Comparison of ENCODE assay signal across 22 mouse cellular contexts in the genomic region with DNA sequence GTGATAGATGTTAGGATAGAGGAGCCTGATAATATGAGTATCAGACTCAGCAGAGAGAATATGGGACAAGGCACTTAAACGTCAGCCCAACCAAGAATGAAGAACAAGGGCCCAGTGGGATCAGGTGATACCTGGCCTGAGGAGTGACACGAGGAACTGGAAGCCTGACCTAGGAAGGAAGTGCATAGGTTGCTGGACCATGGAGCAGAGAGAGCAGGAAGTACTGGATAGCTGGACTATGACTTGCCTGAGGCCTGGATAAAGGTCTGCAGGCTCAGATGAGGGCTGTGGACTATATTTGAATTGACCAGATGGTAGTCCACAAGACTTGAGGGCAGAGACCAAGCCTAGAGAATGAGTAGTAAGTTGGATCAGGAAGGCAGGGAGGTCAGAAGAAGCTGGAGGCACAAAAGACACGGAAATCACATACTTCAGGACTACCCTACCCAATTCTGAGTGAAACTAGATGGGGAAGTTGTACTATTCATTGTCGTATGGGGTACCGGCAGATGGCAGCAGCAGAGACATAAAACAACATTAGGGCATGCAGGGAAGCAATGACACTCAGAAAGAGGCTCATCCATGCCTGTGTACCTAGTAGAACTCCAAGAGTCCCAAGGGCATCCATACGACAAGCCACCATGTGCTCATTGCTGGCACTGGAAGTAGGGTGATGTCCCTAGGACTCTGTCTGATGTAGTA. TPM values are rescaled to one million over a fixed set of nuclear protein-coding genes. Genes with fewer than 3 reads are reported as not detected.
A peak's percentile ranks its signal among the peaks of the same experiment; 100 is the strongest.
DNase-seq lines count a peak whose midpoint lies in the region; ATAC-seq and TF ChIP-seq lines count a peak whose summit lies in the region.
"Had no signal": no experiment of that assay in that cellular context is flagged by ENCODE, and none has a peak within 500 bp of the region (broad histone marks: within the 10 kb centered on the region; RNA-seq: fewer than 3 reads in every experiment).

No protein-coding gene starts in this region.

- no peak for TF ChIP-seq CTCF in gastrocnemius, adult 2 months (IDR thresholded peaks at IDR 0.05)
- peak; percentile 18; the same call in 1 of the 2 replicates for TF ChIP-seq CTCF in bone marrow, adult 2 months (IDR thresholded peaks at IDR 0.05; ENCODE audit: control insufficient read depth, insufficient read depth, low read length)

- 0 out of 2 replicates have a peak, but pooled peaks cover 4% of the 10 kb centered on the region for H3K4me1 ChIP-seq in limb, embryonic 12.5 days (replicated peaks)
- 0 out of 2 replicates have a peak, but pooled peaks cover 5% of the 10 kb centered on the region for H3K4me1 ChIP-seq in limb, embryonic 10.5 days
- H3K4me1 ChIP-seq in bone marrow, adult 2 months (ENCODE audit: control insufficient read depth, insufficient read depth, low read length) = no peaks in the 10 kb centered on the region; the same call in 1 of the 2 replicates
- H3K4me1 ChIP-seq: embryonic facial prominence, embryonic 15.5 days; hindbrain, embryonic 15.5 days had no signal

- intact Hi-C loops in gastrocnemius, adult 2 months (cut with DNase I) = loop anchor here (5.0 kb wide), 1 partner anchor 48 kb away; no protein-coding TSS in a partner anchor
- intact Hi-C loops in gastrocnemius, postnatal 36 days (cut with DNase I) = no loop called here

- 83% methylated on average over 6 of the region's 6 CpGs for WGBS in limb, embryonic 12.5 days
- WGBS in limb, embryonic 10.5 days = 86% methylated on average over 6 of the region's 6 CpGs
- WGBS in bone marrow, adult 2 months = 60% methylated on average over 6 of the region's 6 CpGs

- no peak overlapping the region for H3K4me2 ChIP-seq in limb, embryonic 12.5 days
- H3K4me2 ChIP-seq: embryonic facial prominence, embryonic 15.5 days; heart, embryonic 11.5 days; hindbrain, embryonic 15.5 days; liver, embryonic 13.5 days; lung, embryonic 15.5 days had no signal

- H3K27ac ChIP-seq in gastrocnemius, adult 2 months = peak overlapping the region; percentile 58
- no peak overlapping the region for H3K27ac ChIP-seq in limb, embryonic 12.5 days
- no peak overlapping the region for H3K27ac ChIP-seq in limb, embryonic 10.5 days
- H3K27ac ChIP-seq in bone marrow, adult 2 months (ENCODE audit: control insufficient read depth, insufficient read depth, low read depth, low read length, poor library complexity) = no peak overlapping the region
- H3K27ac ChIP-seq: embryonic facial prominence, embryonic 15.5 days; hindbrain, embryonic 15.5 days; liver, embryonic 13.5 days; lung, embryonic 15.5 days had no signal

- ATAC-seq in limb, embryonic 12.5 days (ENCODE audit: insufficient number of reproducible peaks, insufficient read depth, low FRiP score, low TSS enrichment, low read depth) = 0 out of 2 replicates have a peak, but pooled peaks have one; percentile 37
- peak; percentile 66 for ATAC-seq in megakaryocyte progenitor cell, adult 5-6 weeks (replicated peaks; ENCODE audit: poor library complexity)
- ATAC-seq: forebrain, embryonic 16.5 days had no signal

- H3K9me3 ChIP-seq in limb, embryonic 12.5 days = no peaks in the 10 kb centered on the region
- H3K9me3 ChIP-seq in limb, embryonic 10.5 days (replicated peaks) = no peaks in the 10 kb centered on the region
- H3K9me3 ChIP-seq: embryonic facial prominence, embryonic 15.5 days; hindbrain, embryonic 15.5 days; liver, embryonic 13.5 days; lung, embryonic 15.5 days had no signal

- H3K27me3 ChIP-seq in limb, embryonic 12.5 days = no peaks in the 10 kb centered on the region
- no peaks in the 10 kb centered on the region for H3K27me3 ChIP-seq in limb, embryonic 10.5 days (ENCODE audit: low read depth, poor library complexity, severe bottlenecking)
- H3K27me3 ChIP-seq: embryonic facial prominence, embryonic 15.5 days; hindbrain, embryonic 15.5 days; liver, embryonic 13.5 days; lung, embryonic 15.5 days had no signal

- no peaks in the 10 kb centered on the region for H3K36me3 ChIP-seq in limb, embryonic 12.5 days
- H3K36me3 ChIP-seq in limb, embryonic 10.5 days = no peaks in the 10 kb centered on the region
- H3K36me3 ChIP-seq: embryonic facial prominence, embryonic 15.5 days; hindbrain, embryonic 15.5 days; liver, embryonic 13.5 days; lung, embryonic 15.5 days had no signal

- TF ChIP-seq POLR2A in bone marrow, adult 2 months (IDR thresholded peaks at IDR 0.05; ENCODE audit: borderline replicate concordance, control insufficient read depth, low read depth, low read length) = no peak

- no peak overlapping the region for H3K9ac ChIP-seq in limb, embryonic 12.5 days (replicated peaks)
- H3K9ac ChIP-seq: embryonic facial prominence, embryonic 15.5 days; hindbrain, embryonic 15.5 days; liver, embryonic 13.5 days; lung, embryonic 15.5 days had no signal

- DNase-seq in gastrocnemius, adult 2 months = no peak
- no peak for DNase-seq in gastrocnemius, postnatal 36 days
- no peak for DNase-seq in limb, embryonic 10.5 days (ENCODE audit: low spot score)
- no peak for DNase-seq in cerebellum, adult 18-20 months
- no peak for DNase-seq in adrenal gland, postnatal 25 days
- DNase-seq: adrenal gland, postnatal 36 days; cerebellum, adult 2 months; gastrocnemius, postnatal 14 days; heart, postnatal 10 days; kidney, adult 8-10 months; kidney, postnatal 10 days; liver, embryonic 13.5 days; lung, postnatal 36 days; right cerebral cortex, adult 18-20 months had no signal

- no peak overlapping the region for H3K4me3 ChIP-seq in gastrocnemius, adult 2 months
- no peak overlapping the region for H3K4me3 ChIP-seq in limb, embryonic 12.5 days (replicated peaks)
- no peak overlapping the region for H3K4me3 ChIP-seq in limb, embryonic 10.5 days
- H3K4me3 ChIP-seq in bone marrow, adult 2 months (replicated peaks; ENCODE audit: control insufficient read depth, low read depth, low read length) = no peak overlapping the region
- H3K4me3 ChIP-seq: embryonic facial prominence, embryonic 15.5 days; hindbrain, embryonic 15.5 days; liver, embryonic 13.5 days; lung, embryonic 15.5 days had no signal

RNA-seq across cellular contexts. Expression of gene Cd93, which starts 57.0 kb away (rescaled TPM):
- 10 to 100 TPM; 12.6 to 16.5 TPM for total RNA-seq in gastrocnemius, adult 2 months (2021)
- 10 to 100 TPM; 16.7 to 20.5 TPM for total RNA-seq in gastrocnemius, postnatal 36 days (2021)
- 5.6 and 6.2 TPM in 2 replicates for polyA plus RNA-seq in limb, embryonic 12.5 days (2016; fragmentation: Nextera tagmentation; extraction: Ambion mirVana)
- polyA plus RNA-seq in limb, embryonic 10.5 days (2016; fragmentation: Nextera tagmentation; extraction: Ambion mirVana) = 5.0 and 5.5 TPM in 2 replicates
- polyA plus RNA-seq in bone marrow, adult 2 months (2011; ENCODE audit: insufficient read depth, insufficient read length, low replicate concordance, missing spikeins) = 9.0 and 14.5 TPM in 2 replicates
- 102 and 116 TPM in 2 replicates for total RNA-seq in megakaryocyte progenitor cell, adult 5-6 weeks (2015)
- 126 and 132 TPM in 2 replicates for total RNA-seq in megakaryocyte progenitor cell, adult 5-6 weeks (2017)
- total RNA-seq in adrenal gland, postnatal 25 days (2021) = 26.4 and 29.0 TPM in 2 replicates
